In genomic region chr17:14279177-14279965, GRCm38 (mm10) we compare ENCODE assay signal across 10 mouse cellular contexts. TPM values are rescaled to one million over a fixed set of nuclear protein-coding genes. Genes with fewer than 3 reads are reported as not detected.
DNase-seq lines count a peak whose midpoint lies in the region; ATAC-seq lines count a peak whose summit lies in the region.
"Had no signal": no experiment of that assay in that cellular context is flagged by ENCODE, and none has a peak within 500 bp of the region (broad histone marks: within the 10 kb centered on the region; RNA-seq: fewer than 3 reads in every experiment).

Gene Smoc2, plus strand, starts transcription at chr17:14279506.

- peaks cover 67% of the 10 kb centered on the region for H3K27me3 ChIP-seq in embryonic facial prominence, embryonic 13.5 days
- H3K27me3 ChIP-seq in heart, embryonic 12.5 days (replicated peaks): peaks cover 98% of the 10 kb centered on the region

- peak within 1 kb of the TSS; percentile 66 for H3K4me3 ChIP-seq in embryonic facial prominence, embryonic 13.5 days
- H3K4me3 ChIP-seq in heart, embryonic 12.5 days: peak within 1 kb of the TSS; percentile 52

- WGBS in embryonic facial prominence, embryonic 13.5 days: under 1% methylated on average over 58 of the region's 61 CpGs
- WGBS in heart, embryonic 12.5 days: under 1% methylated on average over 61 of the region's 61 CpGs

- DNase-seq in left cerebral cortex, adult 18-20 months (ENCODE audit: low spot score in 2 of 2): peak; percentile 30 to 41
- DNase-seq in left cerebral cortex, adult 11 months (ENCODE audit: low spot score): no peak
- peak; percentile 12 to 42 for DNase-seq in layer of hippocampus, postnatal 10 days (ENCODE audit: low spot score in 2 of 2)
- peak; percentile 28 for DNase-seq in lung, postnatal 14 days
- DNase-seq in right cerebral cortex, postnatal 4 days: peak; percentile 36
- DNase-seq in spleen, adult 18-20 months: no peak

- H3K9me3 ChIP-seq in embryonic facial prominence, embryonic 13.5 days: no peaks in the 10 kb centered on the region
- H3K9me3 ChIP-seq in heart, embryonic 12.5 days (replicated peaks): no peaks in the 10 kb centered on the region

- H3K9ac ChIP-seq in embryonic facial prominence, embryonic 13.5 days: peak within 1 kb of the TSS; percentile 77
- H3K9ac ChIP-seq in heart, embryonic 12.5 days: peak within 1 kb of the TSS; percentile 38; the same call in 1 of the 2 replicates

- H3K4me2 ChIP-seq in embryonic facial prominence, embryonic 13.5 days: peak within 1 kb of the TSS; percentile 97
- peak within 1 kb of the TSS; percentile 84 for H3K4me2 ChIP-seq in heart, embryonic 12.5 days

- H3K27ac ChIP-seq in embryonic facial prominence, embryonic 13.5 days: peak within 1 kb of the TSS; percentile 1; the same call in 1 of the 2 replicates
- H3K27ac ChIP-seq in heart, embryonic 12.5 days (ENCODE audit: poor library complexity, severe bottlenecking): no peak within 1 kb of the TSS
- H3K27ac ChIP-seq: macrophage had no signal

- H3K4me1 ChIP-seq in embryonic facial prominence, embryonic 13.5 days: peaks cover 29% of the 10 kb centered on the region
- peaks cover 9% of the 10 kb centered on the region for H3K4me1 ChIP-seq in heart, embryonic 12.5 days (replicated peaks)

- H3K36me3 ChIP-seq in embryonic facial prominence, embryonic 13.5 days: no peaks in the 10 kb centered on the region
- no peaks in the 10 kb centered on the region for H3K36me3 ChIP-seq in heart, embryonic 12.5 days

- peak; percentile 43 for ATAC-seq in embryonic facial prominence, embryonic 13.5 days (ENCODE audit: insufficient number of reproducible peaks, insufficient read depth, low FRiP score, low TSS enrichment, low read depth)
- no peak for ATAC-seq in heart, embryonic 12.5 days (ENCODE audit: insufficient number of reproducible peaks, low FRiP score)

RNA-seq across cellular contexts. Expression of gene Smoc2, which starts in this region (rescaled TPM):
- total RNA-seq in left cerebral cortex, adult 18-20 months (2021): 10 to 100 TPM; 15.6 to 18.3 TPM
- 122 and 178 TPM in 2 replicates for polyA plus RNA-seq in embryonic facial prominence, embryonic 13.5 days (2015; fragmentation: Nextera tagmentation; extraction: Ambion mirVana)
- 30.7 and 31.4 TPM in 2 replicates for polyA plus RNA-seq in heart, embryonic 12.5 days (2016; fragmentation: Nextera tagmentation; extraction: Ambion mirVana)
- 10 to 100 TPM in 1 of 2 experiments, 1 to 10 TPM in 1; 9.4 to 10.1 TPM for total RNA-seq in layer of hippocampus, postnatal 10 days (2021)
- total RNA-seq: MEL had no signal
- polyA plus RNA-seq: macrophage had no signal

Comparison
In these comparisons a context has a peak if more than half of its experiments do, and no peak if none do; other contexts are left out.
1. DNase-seq: peak in left cerebral cortex, adult 18-20 months (2 of 2), layer of hippocampus, postnatal 10 days (2 of 2), lung, postnatal 14 days (single experiment) and right cerebral cortex, postnatal 4 days (single experiment); none in left cerebral cortex, adult 11 months (single experiment) and spleen, adult 18-20 months (0 of 2).